Mouse (Mus musculus) lung, postnatal 14 days (tissue): ENCODE results near the gene Grxcr1.

Experiments
- DNase-seq: peaks from one replicate; pipeline ENCODE4 v3.0.0; 2021

Grxcr1 gene

GRCm38 (mm10) chr5:68031744-68032143 lies at the start of gene Grxcr1:
TSS of gene Grxcr1 (plus strand) at chr5:68031835.
- DNase-seq, result no peak

DNA sequence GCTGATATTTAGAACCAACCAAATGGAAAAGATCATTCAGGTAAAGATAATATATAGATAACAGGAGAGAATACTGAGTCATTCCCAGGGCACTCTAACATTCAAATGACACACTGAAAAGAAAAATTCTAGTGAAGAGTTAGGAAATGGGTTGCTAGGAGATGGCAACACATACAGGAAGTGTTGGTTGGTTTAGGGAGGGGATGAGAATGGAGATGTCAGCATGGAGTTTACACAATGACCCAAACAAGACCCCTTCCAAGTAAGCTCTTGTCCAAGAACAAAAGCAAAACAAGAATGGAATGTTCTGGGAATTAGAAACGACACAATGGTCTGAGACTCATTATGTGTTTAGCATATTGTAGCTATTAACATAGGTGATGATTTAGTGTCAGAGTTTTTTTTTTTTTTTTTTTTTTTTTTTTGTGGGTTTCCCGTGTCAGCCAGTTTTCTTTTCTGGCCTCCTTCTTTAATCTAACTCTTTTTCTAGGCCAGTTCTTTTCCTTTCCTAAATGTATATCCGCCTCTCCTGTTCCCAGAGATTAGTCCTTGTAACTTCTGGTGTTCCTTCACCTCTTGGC lies 49.6 kb upstream of the Grxcr1 start:
- DNase-seq, result no peak

DNA sequence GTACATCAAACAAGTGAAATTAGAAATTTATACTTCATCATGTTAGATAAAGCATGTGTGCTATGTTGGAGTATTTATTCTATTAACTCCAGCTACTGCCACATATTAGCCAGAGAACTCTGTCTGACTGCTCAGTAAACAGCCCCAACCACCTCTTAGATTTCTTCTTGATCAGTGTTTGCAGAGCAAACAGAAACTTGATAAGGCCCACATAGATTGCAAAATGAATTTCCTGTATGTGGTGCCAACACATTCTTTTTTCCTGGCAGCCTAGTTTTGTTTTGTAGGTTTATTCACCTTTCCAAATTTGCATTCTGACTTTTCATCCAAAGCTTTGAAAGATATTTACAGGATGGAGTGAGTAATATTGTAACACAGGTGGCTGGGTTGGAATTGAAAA lies 41.2 kb upstream of the Grxcr1 start:
- DNase-seq, result peak; percentile 32

DNA sequence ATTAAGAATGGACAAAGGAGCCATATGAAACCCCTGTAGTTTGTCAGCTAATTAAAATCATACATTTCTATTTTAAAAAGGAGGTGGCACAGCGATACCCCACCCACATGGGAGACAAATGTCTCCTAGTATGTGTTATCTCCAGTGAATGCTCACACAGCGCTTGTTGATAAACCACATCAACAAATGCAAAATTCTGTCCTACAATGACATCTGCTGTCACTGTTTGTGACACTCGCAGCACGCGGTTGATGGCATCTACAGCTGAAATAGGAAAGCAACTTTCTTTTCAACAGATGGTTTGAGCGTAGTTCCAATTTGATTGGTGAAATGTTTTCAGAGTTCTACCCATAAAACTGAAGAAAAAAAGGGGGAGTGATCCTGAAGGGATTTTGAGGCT lies 29.0 kb upstream of the Grxcr1 start:
- DNase-seq, result no peak

GRCm38 (mm10) chr5:68003904-68004303 lies 27.7 kb upstream of the Grxcr1 start:
- no peak for DNase-seq

DNA sequence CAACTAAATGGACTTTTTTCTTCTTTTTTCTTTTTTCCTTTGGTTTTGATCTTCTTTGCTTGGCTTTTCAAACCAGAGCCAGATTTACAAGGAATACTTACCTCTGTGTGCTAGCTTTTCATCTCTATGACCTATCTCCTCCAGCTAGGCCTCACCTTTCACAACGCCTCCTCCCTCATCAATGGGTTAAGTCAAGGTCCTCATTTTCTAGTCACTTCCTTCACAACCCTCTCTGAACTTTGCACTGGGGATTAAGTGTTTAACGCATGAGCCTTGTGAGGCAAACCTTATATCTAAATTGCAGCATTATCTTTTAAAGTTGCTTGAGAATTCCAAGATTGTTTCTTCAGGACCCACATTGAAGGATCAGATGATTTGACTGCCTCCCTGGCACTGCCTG lies 27.2 kb upstream of the Grxcr1 start:
- DNase-seq, result no peak

- DNase-seq, result no peak
These were observed 24.6 kb upstream of the Grxcr1 start for GRCm38 (mm10) chr5:68007074-68007473.

GRCm38 (mm10) chr5:68011569-68011968 lies 20.1 kb upstream of the Grxcr1 start:
- peak; percentile 10 for DNase-seq

GRCm38 (mm10) chr5:68012618-68013017 lies 19.0 kb upstream of the Grxcr1 start:
- DNase-seq, result peak; percentile 91

DNA sequence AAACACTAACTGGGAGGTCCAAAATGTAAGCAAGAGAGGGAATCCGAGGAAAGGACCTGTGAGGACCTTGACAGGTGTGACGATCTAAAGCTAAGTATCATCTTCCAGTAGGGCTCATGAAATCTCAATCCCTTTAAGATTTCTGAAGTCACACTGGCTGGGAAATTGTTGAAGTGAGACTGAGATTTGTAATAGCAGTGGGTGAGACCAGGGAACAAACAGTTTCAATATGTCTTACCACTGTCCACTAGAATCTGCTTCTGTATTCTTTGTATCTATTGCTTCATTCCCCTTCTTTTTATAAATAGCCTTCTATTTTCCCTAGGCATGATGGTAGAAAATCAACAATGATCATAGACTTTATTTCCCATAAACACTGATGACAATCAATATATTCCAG lies 10.8 kb upstream of the Grxcr1 start:
- no peak for DNase-seq

DNA sequence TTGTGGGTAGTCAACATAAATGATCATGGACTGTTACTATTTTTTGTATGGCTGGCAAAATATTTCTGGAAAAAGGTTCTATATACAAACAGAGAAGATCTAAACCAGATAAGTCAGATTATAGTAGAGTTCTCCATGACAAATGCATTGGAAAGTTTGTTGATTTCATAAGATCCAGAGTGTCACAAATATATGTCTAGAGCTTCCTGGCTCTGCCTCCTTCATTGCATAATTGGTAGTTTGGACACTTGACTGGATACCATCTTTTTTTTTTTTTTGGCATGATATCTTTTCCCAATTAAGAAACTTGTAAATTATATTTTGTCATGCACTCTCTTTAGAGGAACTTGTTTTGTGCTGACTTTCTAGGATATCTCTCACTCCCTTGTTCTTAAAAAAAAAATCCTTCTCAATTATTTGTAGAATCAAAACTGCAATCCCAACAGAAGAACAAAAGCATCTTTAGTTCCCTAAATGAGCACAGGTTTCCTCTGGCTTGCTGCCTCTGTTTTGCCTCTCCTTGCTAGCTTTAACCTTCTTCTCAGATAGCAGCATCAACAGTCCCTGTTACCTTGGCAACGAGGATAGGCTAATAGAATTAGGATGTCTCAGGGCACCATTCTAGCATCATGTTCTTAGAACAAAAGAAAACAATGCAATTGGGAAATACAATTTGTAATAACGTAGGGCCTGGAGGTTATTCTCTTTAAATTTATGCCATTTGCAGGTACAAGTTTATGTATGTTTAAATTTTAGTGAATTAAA lies 4.8 kb upstream of the Grxcr1 start:
- DNase-seq, result no peak

DNA sequence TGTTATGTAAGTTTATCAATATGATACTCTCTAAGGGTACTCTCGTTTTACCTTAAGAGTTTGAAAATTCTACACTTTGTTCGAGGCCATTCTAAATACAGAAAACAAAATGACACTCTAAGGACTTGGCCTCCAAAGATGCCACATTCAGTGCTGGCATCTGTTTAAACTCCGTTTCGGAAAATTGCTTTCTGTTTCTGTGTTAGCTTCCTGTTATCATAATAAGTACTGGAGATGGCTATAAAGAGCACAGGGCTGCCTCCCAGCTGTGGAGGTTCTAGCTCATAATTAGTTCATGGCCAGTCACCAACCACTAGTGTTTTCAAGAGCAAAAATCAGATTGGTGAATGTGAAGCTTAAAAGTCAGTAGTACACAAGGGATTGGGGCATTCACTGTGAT lies 4.2 kb upstream of the Grxcr1 start:
- no peak for DNase-seq

GRCm38 (mm10) chr5:68033345-68033744 lies 1.7 kb downstream of the Grxcr1 start:
- no peak for DNase-seq

GRCm38 (mm10) chr5:68039077-68039476 lies 7.4 kb downstream of the Grxcr1 start:
- DNase-seq, result peak; percentile 7

GRCm38 (mm10) chr5:68043339-68043738 lies 11.7 kb downstream of the Grxcr1 start:
- DNase-seq, result no peak

- DNase-seq, result no peak
These were observed 17.1 kb downstream of the Grxcr1 start for GRCm38 (mm10) chr5:68048783-68049182.

GRCm38 (mm10) chr5:68049536-68049935 lies 17.9 kb downstream of the Grxcr1 start:
- DNase-seq, result no peak

GRCm38 (mm10) chr5:68051101-68051500 lies 19.5 kb downstream of the Grxcr1 start:
- DNase-seq, result no peak

DNA sequence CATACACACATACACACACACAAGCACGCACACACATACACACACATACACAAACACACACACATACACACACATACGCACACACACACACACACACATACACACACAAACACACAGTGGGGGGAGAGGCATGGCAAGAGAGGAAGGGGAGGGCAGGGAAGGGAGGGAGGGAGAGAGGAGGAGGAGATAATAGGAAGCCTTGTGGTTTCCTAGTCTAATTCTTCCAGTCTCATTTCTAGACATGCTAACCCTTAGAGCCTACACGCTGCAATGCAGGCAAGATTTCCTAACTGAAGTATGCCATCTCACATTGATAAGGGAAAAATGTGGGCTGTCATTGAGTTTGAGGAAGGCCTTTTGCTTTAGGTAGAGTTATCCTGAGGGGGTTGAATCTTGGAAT lies 25.9 kb downstream of the Grxcr1 start:
- DNase-seq, result no peak

- no peak for DNase-seq
These were observed 37.1 kb downstream of the Grxcr1 start for GRCm38 (mm10) chr5:68068694-68069093.

GRCm38 (mm10) chr5:68070308-68070707 lies 38.7 kb downstream of the Grxcr1 start:
- DNase-seq, result no peak

DNA sequence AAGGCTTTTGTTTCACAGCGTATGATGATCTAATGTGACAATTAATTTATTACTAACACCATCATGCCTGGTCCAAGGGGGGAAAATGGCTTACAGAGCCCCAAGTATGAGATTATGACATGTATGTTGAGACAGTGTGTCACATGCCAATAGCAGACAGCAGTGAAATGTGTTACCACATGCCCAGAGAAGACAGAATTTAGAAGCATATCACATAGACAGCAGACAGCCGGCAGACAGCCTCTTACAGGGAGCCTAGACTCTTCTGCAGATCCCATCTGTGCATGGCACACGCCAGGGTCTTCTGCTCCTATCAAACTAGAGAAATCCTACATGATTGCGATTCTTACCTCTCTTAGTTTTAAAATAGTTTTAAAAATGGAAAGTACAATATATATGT lies 40.2 kb downstream of the Grxcr1 start:
- no peak for DNase-seq

DNA sequence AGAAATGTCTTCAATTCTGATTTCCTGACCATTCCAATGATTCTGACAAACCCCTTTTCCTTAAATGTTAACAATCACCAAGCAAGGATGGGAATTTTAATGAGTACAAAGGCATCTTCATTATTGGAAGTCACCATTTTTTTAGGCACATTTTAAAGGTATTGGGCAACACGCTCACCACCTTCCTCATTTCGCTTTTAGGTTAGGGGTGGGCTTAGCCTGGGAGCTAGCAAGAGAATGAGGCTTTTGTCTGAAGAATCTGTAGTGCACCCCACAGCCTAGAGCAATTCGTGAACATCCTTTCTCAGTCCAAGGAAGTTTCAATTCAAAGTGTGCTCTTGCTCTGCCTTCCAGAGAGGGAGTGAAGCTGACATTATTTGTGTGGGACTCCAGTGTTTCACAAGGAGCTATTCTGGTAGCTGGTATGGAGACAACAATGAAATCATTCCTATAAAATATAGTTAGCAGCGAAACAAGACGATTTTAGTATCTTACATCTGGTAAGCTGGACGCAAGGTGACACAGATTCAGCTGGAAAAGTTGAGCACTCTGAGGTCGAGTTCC lies 55.0 kb downstream of the Grxcr1 start:
- DNase-seq, result no peak

GRCm38 (mm10) chr5:68087174-68087573 lies 55.5 kb downstream of the Grxcr1 start:
- DNase-seq, result no peak

- no peak for DNase-seq
These were observed 61.5 kb downstream of the Grxcr1 start for GRCm38 (mm10) chr5:68093085-68093484.
